Mouse (Mus musculus) forebrain, embryonic 12.5 days (tissue): ENCODE measurements around the gene Tomm40l. TPM values are rescaled to one million over a fixed set of nuclear protein-coding genes. Genes with fewer than 3 reads are reported as not detected.

Experiments
- ATAC-seq: fragments of 200-750 bp; cut with Nextera tagmentation; 2 replicates; pipeline ENCODE4 v1.8.0; 2017; ENCODE audit warnings: moderate TSS enrichment; ENCODE audit not compliant: low FRiP score
- H3K27ac ChIP-seq: fragments of 300-500 bp; sonication (generic); 2 replicates; pipeline ENCODE4 v1.5.1; 2016; ENCODE audit warnings: mild to moderate bottlenecking
- H3K27me3 ChIP-seq: fragments of 300-500 bp; sonication (generic); 2 replicates; pipeline ENCODE4 v1.6.1; 2016; ENCODE audit warnings: mild to moderate bottlenecking
- H3K36me3 ChIP-seq: fragments of 300-500 bp; sonication (generic); replicated peaks from 2 replicates; pipeline ENCODE4 v1.6.1; 2016; ENCODE audit warnings: mild to moderate bottlenecking
- H3K4me1 ChIP-seq: fragments of 300-500 bp; sonication (generic); 2 replicates; pipeline ENCODE4 v1.6.1; 2016
- H3K4me2 ChIP-seq: fragments of 300-500 bp; sonication (generic); 2 replicates; pipeline ENCODE4 v1.6.1; 2016; ENCODE audit warnings: mild to moderate bottlenecking, moderate library complexity
- H3K4me3 ChIP-seq: fragments of 300-500 bp; sonication (generic); replicated peaks from 2 replicates; pipeline ENCODE4 v1.5.1; 2016; ENCODE audit warnings: mild to moderate bottlenecking
- H3K9ac ChIP-seq: fragments of 300-500 bp; sonication (generic); 2 replicates; pipeline ENCODE4 v1.6.1; 2016; ENCODE audit warnings: mild to moderate bottlenecking
- H3K9me3 ChIP-seq: fragments of 300-500 bp; sonication (generic); 2 replicates; pipeline ENCODE4 v1.6.1; 2016
- WGBS: fragments of 180-500 bp; shearing (Covaris S2); methylation state at CpG from one replicate; pipeline ENCODE4 v1.1.7; 2016; 5-methylcytosine and 5-hydroxymethylcytosine counted together
- polyA plus RNA-seq: library from polyadenylated mRNA; unstranded; fragments of >200 nt; fragmentation: Nextera tagmentation; extraction: Ambion mirVana; gene quantifications from 2 replicates; pipeline ENCODE4 v1.2.1, GENCODE M21; 2016

Gene Tomm40l
- polyA plus RNA-seq, 1 experiment from 2014 or later = 31.6 TPM

DNA sequence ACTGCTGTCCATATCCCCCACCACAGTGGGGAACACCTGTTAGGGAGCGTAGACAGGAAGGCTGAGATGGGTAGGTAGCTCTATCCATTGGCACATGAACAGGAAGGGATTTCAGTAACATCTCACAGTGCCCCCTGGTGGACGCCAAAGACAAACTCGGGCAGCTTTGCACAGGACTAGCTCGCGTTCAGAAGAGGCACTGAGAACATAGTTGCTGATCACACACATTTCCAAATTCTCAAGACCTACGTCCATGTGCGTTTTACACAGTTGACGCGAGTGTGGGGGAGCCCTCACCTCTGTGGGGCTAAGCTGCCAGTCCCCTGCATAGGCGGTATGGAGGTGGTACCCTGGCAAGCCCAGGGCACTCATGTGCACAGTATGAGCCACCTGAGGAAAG lies 1.4 kb downstream of the Tomm40l start:
- no peaks in the 10 kb centered on the region for H3K27me3 ChIP-seq
- H3K36me3 ChIP-seq = peaks cover 23% of the 10 kb centered on the region
- peaks cover 13% of the 10 kb centered on the region for H3K4me1 ChIP-seq
- H3K27ac ChIP-seq = no peak overlapping the region
- no peak overlapping the region for H3K9ac ChIP-seq
- H3K4me3 ChIP-seq = peak overlapping the region; percentile 55; the same call in 1 of the 2 replicates
- no peaks in the 10 kb centered on the region for H3K9me3 ChIP-seq
- ATAC-seq = peak; percentile 13; the same call in 1 of the 2 replicates
- peak overlapping the region; percentile 86 for H3K4me2 ChIP-seq
- 7% methylated on average over 10 of the region's 10 CpGs for WGBS

DNA sequence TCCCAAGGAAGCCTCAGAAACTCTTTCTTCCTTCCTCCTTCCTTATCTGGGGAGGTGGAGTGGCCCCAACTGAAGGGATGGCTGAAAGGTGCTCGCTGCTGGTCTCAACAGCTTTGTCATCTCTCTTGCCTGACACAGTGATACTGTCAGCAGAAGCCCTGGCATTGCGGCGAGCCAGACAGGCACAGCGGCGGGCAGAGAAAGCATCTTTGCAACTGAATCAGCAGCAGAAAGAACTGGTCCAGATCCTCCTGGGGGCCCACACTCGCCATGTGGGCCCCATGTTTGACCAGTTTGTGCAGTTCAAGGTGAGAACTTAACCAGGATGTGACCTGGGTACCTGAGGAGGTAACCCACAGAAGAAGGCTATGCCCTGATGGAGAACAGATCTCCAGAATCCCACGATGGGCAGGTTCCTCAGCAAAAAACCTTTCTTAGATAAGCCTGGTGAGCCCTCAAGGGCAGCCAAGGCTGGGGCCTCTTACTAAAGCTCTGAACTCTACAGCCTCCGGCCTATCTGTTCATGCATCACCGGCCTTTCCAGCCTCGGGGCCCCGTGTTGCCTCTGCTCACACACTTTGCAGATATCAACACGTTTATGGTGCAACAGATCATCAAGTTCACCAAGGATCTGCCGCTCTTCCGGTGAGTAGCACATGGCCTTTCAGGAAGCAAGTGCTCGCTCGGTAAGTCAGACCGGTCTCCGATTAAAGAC lies 5.9 kb downstream of the Tomm40l start:
- Histone ChIP-seq H3K9me3 (no peaks in the 10 kb centered on the region), H3K4me1 (peaks cover 8% of the 10 kb centered on the region), H3K4me2 (no peak overlapping the region), H3K27me3 (0 out of 2 replicates have a peak, but pooled peaks cover 3% of the 10 kb centered on the region), H3K27ac (no peak overlapping the region), H3K4me3 (no peak overlapping the region), H3K9ac (no peak overlapping the region), H3K36me3 (peaks cover 23% of the 10 kb centered on the region)
- no peak for ATAC-seq
- WGBS = 86% methylated on average over 18 of the region's 18 CpGs

DNA sequence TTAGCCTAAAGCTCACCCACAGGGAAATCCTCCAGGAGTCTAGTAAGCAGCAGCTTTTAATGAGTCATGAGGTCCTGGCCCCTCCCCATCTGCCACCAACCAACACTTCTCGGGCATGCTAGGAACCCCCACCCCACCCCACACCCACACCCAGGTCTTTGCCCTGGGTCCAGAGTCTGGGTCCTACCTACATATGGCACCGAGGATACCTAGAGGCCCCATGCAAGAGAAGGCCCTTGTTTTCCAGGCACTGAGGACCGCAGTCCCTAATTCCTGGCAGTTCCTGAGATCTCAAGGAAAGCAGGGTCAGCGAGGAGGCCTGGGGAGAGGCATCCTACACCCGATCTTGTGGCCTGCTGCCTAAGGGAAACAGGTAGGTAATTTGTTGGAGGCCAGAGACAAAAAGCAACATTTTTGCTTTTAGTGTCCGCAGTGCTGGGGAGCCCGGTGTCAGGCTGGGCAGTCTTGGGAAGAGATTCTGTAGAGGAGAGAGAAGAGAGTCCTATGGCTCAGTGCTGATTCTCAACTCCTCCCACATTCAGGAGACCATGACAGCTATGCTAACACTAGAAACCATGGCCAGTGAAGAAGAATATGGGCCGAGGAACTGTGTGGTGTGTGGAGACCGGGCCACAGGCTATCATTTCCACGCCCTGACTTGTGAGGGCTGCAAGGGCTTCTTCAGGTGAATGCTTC lies 8.4 kb downstream of the Tomm40l start, which contains the start of gene Nr1i3:
Gene Nr1i3, plus strand, starts transcription at position 170 of the 696 bp plus-strand sequence.
- H3K27me3 ChIP-seq = 0 out of 2 replicates have a peak, but pooled peaks cover 3% of the 10 kb centered on the region
- WGBS = 70% methylated on average over 10 of the region's 10 CpGs
- 0 out of 2 replicates have a peak, but pooled peaks cover 2% of the 10 kb centered on the region for H3K4me1 ChIP-seq

DNA sequence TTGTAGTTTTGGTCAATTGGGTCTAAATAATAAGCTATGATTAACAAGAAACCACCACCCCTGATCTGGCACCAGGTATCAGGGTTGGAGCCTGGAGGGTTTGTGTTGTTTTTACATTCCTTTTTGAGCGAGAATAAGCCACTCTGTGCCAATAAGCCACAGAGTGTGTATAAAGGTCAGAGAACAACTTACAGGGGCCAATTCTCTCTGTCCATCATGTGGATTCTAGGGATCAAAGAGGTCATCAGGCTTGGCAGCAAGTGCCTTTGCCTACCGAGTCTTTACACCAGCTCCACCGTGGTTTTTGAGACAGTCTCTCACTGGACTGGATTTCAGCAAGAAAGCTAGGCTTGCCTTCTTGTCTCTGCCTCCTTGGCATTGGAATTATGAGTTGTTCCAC lies 9.5 kb downstream of the Tomm40l start:
- Histone ChIP-seq H3K36me3 (no peaks in the 10 kb centered on the region), H3K9me3 (no peaks in the 10 kb centered on the region), H3K4me3 (no peak overlapping the region), H3K27ac (no peak overlapping the region), H3K4me2 (no peak overlapping the region), H3K9ac (no peak overlapping the region), H3K4me1 (0 out of 2 replicates have a peak, but pooled peaks cover 2% of the 10 kb centered on the region), H3K27me3 (0 out of 2 replicates have a peak, but pooled peaks cover 3% of the 10 kb centered on the region)
- 54% methylated on average over 3 of the region's 3 CpGs for WGBS
- ATAC-seq = no peak

More for the DNA sequence above, 8.4 kb downstream of the Tomm40l start, which contains the start of gene Nr1i3:
- Histone ChIP-seq H3K27ac (0 out of 2 replicates have a peak within 1 kb of the TSS, but pooled peaks have one; percentile 42), H3K4me3 (no peak within 1 kb of the TSS), H3K4me2 (no peak within 1 kb of the TSS), H3K9ac (no peak within 1 kb of the TSS), H3K36me3 (peaks cover 9% of the 10 kb centered on the region; the same call in 1 of the 2 replicates), H3K9me3 (no peaks in the 10 kb centered on the region)
- no peak for ATAC-seq

DNA sequence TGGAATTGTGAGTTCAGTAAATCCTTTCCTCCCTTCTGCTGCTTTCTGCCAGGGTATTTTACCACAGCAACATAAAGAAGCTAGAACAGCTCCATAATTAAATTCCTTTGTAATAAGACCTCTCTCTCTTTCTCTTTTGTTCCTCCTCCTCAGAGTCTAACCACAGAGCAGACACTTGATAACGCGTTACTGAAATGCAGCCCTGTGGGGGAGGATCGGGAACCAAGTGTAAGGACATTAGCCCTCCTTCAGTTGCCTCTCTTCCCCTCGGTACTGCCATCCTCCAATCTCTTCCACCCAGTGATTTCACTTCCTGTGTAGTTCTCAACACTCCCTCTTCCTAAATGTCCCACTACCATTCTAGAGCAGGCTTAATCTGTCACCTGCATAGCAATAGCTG lies 12.9 kb downstream of the Tomm40l start:
- peaks cover 6% of the 10 kb centered on the region; the same call in 1 of the 2 replicates for H3K4me1 ChIP-seq
- no peak overlapping the region for H3K27ac ChIP-seq
- no peaks in the 10 kb centered on the region for H3K9me3 ChIP-seq
- no peak overlapping the region for H3K4me3 ChIP-seq
- WGBS = 22% methylated on average over 4 of the region's 4 CpGs
- H3K27me3 ChIP-seq = 0 out of 2 replicates have a peak, but pooled peaks cover 3% of the 10 kb centered on the region
- ATAC-seq = no peak
- no peaks in the 10 kb centered on the region for H3K36me3 ChIP-seq
- no peak overlapping the region for H3K9ac ChIP-seq
- no peak overlapping the region for H3K4me2 ChIP-seq

DNA sequence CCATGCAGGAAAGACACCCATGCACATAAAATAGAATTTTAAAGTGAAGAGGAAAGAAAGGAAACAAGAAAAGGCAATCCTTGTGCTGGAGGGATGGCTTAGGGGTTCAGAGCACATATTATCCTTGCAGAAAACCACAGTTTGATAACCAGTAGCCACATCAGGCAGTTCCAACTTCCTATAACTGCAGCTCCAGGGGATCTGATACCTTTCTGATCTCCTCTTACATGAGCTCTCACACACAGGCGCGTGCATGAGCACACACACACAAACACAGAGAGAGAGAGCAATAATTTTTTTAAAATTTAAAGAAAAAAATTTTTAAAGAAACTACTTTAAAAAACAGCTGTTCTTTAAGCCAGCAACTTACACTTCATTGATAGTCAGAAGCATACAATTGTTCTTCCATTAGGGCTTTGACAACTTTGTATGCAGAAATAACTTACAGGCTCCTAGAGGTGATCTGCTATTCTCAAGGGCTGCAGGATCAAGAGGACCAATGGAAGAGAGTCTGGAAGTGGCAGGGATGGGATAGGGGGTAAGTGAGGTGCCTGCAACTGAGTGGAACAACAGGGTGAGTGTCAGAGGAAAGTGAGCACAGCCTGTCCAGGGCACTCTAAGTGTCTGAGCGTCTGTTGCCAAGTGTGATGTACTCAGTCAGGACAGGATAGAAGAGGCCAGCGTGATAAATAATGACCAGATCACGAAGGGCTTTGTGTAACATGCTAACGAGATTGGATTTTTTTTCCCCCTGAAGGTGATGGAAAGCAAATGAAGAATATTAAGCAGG lies 16.4 kb downstream of the Tomm40l start:
- Histone ChIP-seq H3K4me3 (no peak overlapping the region), H3K4me2 (no peak overlapping the region), H3K27ac (no peak overlapping the region), H3K4me1 (peaks cover 3% of the 10 kb centered on the region; the same call in 1 of the 2 replicates), H3K9ac (no peak overlapping the region), H3K27me3 (no peaks in the 10 kb centered on the region), H3K36me3 (no peaks in the 10 kb centered on the region), H3K9me3 (no peaks in the 10 kb centered on the region)
- ATAC-seq = no peak
- 53% methylated on average over 6 of the region's 6 CpGs for WGBS

DNA sequence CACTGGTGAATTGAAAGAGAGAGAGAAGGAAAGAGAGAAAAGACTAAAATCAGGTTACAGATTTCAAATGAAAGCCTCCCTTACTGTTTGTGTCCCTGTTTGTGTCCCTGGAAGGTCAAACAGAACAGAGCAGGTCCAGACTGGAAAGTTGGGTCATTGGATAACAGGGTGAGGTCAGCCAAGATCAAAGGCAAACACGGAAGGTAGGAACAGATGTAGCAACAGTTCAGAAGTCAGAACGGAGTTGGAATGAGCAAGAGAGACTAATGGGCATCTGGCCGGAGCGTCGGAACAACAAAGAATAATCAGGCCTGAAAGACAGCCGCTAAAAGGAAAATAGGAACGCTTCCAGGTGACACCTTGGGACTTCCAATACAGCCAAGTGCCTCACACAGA lies 18.1 kb downstream of the Tomm40l start:
- no peak for ATAC-seq
- H3K36me3 ChIP-seq = no peaks in the 10 kb centered on the region

DNA sequence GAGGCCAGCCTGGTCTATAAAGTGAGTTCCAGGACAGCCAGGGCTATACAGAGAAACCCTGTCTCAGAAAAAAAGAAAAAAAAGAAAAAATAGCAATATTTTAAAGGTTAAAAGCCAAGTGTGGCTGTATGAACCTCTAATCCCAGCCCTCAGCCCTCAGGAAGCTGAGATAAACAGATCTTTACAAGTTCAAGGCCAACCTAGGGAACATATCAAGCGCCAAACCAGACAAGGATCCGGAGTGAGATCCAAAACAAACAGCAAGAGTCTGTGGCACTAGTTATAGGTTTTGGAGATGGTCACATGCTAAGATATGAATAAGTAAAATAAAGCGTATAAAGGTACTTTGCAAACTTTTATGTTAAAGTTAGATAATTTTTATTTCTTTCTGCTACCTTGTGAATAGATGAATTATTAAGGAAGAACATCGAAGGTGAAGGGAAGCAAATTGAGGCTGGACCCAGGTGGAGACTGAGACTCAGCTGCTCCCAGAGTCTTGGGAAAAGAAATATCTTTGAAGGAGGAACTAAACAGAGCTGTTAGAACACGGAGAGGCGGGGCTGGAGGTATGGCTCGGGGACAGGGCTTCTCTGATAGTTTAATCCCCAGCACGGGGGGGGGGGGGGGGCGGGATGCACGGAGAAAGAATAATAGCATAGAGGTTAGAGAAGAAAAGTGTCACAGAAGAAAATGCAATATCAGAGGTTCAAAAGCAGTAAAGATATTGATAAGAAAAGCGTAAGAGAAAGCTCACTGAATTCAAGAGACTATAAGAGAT lies 18.7 kb downstream of the Tomm40l start:
- Histone ChIP-seq H3K9ac (no peak overlapping the region), H3K36me3 (no peaks in the 10 kb centered on the region)

More for the DNA sequence above, 18.1 kb downstream of the Tomm40l start:
- no peak overlapping the region for H3K4me2 ChIP-seq
- 69% methylated on average over 7 of the region's 7 CpGs for WGBS
- no peak overlapping the region for H3K4me3 ChIP-seq
- H3K4me1 ChIP-seq = peaks cover 3% of the 10 kb centered on the region; the same call in 1 of the 2 replicates
- H3K27ac ChIP-seq = no peak overlapping the region
- 0 out of 2 replicates have a peak, but pooled peaks cover 6% of the 10 kb centered on the region for H3K27me3 ChIP-seq
- H3K9me3 ChIP-seq = no peaks in the 10 kb centered on the region
- no peak overlapping the region for H3K9ac ChIP-seq

DNA sequence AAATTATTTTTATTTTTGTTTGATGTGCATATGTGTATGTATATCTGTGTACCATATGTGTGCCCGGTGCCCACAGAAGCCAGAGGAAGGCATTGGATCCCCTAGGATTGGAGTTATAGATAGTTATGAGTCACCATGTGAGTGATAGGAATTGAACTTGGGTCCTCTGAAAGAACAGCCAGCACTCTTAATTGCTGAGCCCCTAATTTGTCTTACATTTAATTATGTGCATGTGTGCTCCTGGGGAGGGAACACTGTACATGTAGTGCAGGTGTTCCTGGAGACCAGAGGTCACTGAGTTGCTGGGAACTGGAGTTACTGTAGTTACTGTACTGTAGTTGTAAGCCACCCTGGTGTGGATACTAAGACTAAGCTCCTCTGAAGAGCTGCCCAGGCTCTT lies 21.5 kb downstream of the Tomm40l start:
- no peaks in the 10 kb centered on the region for H3K9me3 ChIP-seq
- no peaks in the 10 kb centered on the region for H3K36me3 ChIP-seq
- no peak overlapping the region for H3K9ac ChIP-seq
- peaks cover 3% of the 10 kb centered on the region for H3K4me1 ChIP-seq
- no peak overlapping the region for H3K4me3 ChIP-seq
- no peak overlapping the region for H3K27ac ChIP-seq
- WGBS = 98% methylated on average over 1 of the region's 1 CpGs
- ATAC-seq = no peak
- H3K27me3 ChIP-seq = peaks cover 32% of the 10 kb centered on the region
- no peak overlapping the region for H3K4me2 ChIP-seq

More for the DNA sequence above, 18.7 kb downstream of the Tomm40l start:
- Histone ChIP-seq H3K27ac (no peak overlapping the region), H3K27me3 (peaks cover 12% of the 10 kb centered on the region; the same call in 1 of the 2 replicates), H3K4me2 (no peak overlapping the region), H3K4me1 (peaks cover 3% of the 10 kb centered on the region; the same call in 1 of the 2 replicates), H3K9me3 (no peaks in the 10 kb centered on the region), H3K4me3 (no peak overlapping the region)
- no peak for ATAC-seq
- 55% methylated on average over 10 of the region's 11 CpGs for WGBS

DNA sequence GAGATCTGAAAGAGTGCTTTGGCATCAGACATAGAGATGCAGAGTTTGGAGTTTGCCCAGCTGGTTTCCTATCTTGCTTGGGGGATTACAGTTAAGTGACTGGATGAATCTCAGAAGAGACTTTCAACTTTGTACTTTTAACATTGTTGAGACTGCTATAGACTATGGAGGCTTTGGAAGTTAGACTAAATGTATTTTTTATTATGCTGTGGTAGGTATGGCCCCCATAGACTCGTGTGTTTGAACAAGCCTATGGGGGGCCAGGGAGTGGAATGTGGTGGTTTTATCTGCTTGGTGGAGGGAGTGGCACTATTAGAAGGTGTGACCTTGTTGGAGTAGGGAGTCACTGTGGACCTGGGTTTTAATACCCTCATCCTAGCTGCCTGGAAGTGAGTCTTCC lies 22.8 kb downstream of the Tomm40l start:
- H3K4me1 ChIP-seq = peaks cover 12% of the 10 kb centered on the region
- no peaks in the 10 kb centered on the region for H3K36me3 ChIP-seq
- WGBS = 58% methylated on average over 1 of the region's 1 CpGs
- no peaks in the 10 kb centered on the region for H3K9me3 ChIP-seq
- H3K4me3 ChIP-seq = no peak overlapping the region
- H3K27me3 ChIP-seq = peaks cover 45% of the 10 kb centered on the region
- ATAC-seq = no peak
- H3K9ac ChIP-seq = no peak overlapping the region
- H3K4me2 ChIP-seq = no peak overlapping the region
- H3K27ac ChIP-seq = no peak overlapping the region

DNA sequence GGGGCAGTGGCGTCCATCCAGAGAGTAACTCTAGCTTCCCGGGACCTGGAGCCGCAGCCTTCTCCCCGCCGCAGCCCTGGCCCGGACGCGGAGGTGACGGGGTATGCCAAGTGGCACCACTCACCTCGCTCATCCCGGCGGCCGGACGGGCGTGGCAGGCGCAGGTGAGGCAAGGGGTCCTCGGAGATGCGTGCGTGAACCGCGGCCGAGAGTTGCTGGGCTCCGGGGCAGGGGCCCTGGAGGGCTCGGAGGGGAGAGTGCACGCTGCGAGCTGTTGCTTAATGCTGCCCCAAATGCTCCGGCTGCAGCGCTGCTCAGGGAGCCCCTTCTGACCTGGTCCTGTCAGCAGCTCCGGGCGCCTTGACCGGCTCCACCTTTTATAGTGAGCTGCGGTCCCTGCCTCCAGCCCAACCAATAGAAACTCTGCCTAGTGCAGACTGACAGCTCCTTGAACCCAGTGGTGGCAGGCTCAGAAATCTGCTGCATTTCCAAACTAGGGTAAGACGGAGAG lies 26.4 kb downstream of the Tomm40l start, which contains the start of gene Pcp4l1:
Gene Pcp4l1, minus strand, starts transcription at position 382 of the 511 bp plus-strand sequence.
- 1% methylated on average over 33 of the region's 33 CpGs for WGBS
- Histone ChIP-seq H3K4me1 (peaks cover 35% of the 10 kb centered on the region), H3K36me3 (no peaks in the 10 kb centered on the region), H3K4me2 (peak within 1 kb of the TSS; percentile 98), H3K27ac (no peak within 1 kb of the TSS), H3K9ac (peak within 1 kb of the TSS; percentile 54; the same call in 1 of the 2 replicates), H3K9me3 (no peaks in the 10 kb centered on the region), H3K4me3 (peak within 1 kb of the TSS; percentile 55), H3K27me3 (peaks cover 79% of the 10 kb centered on the region)
- peak; percentile 78 for ATAC-seq
